Mouse (Mus musculus): Measurements from ENCODE around the gene Wnt10a. TPM values are rescaled to one million over a fixed set of nuclear protein-coding genes. Genes with fewer than 3 reads are reported as not detected.

Wnt10a gene
- total and polyA plus RNA-seq, 2 experiments from 2014 or later: 0.19 to 0.23 TPM

DNA sequence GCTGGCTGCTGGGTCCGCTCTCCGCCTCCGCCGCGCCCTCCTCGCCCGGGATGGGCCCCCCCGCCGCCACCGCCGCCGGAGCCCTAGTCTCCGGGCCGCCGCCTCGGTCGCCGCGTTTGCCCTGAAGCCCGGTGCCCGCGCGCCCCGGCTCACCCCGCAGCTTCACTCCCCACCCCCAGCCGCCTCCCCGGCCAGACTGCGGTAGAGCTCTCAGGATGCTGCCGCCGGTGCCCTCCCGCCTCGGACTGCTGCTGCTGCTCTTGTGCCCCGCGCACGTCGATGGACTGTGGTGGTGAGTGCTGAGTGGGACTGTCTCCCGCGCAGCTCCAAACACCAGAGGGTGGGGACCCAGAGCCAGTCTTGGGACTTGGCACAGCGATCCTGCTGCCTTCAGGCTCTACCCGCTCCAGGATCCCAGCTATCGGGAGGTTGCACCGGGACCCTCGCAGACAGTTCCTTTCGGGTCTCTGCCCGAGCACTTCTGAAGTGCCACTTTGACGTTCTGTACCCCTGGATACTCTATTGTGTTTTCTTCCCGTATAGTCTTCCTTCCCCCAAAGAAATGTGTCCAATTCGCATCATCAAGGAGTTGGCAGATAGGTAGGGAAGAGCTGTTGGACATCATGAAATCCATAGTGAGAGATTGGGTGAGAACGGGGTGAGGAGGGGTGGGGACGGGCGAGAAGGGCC is 19.2 kb upstream of the Wnt10a start:
- DNase-seq: no peak

DNA sequence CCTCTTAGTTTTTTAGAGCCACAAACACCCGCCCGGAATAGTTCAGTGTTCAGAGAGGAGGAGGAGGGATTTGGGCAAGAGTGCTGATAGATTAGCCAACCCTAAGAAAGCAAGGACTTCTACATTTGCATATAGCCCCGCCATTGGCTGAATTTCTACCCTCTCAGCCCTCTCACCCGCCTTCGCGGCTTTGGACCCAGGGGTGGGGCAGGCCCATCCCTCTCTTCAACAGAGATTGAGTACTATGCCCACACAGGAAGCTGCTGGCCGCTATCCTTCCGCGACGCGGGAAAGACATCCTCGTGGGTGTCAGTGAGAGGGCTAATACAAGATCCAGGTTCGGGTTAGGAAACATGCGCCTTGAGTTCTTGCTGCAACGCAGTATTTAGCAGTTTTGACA is 18.2 kb upstream of the Wnt10a start:
- Histone ChIP-seq H3K4me1 (ENCODE audit: insufficient read depth) (no peaks in the 10 kb centered on the region), H3K36me3 (ENCODE audit: insufficient read depth) (no peaks in the 10 kb centered on the region), H3K9ac (no peak overlapping the region), H3K4me2 (ENCODE audit: low read depth) (peak overlapping the region; percentile 26; the same call in 1 of the 2 replicates), H3K27ac (ENCODE audit: low read depth, low read length) (no peak overlapping the region), H3K4me3 (ENCODE audit: low read depth, low read length) (no peak overlapping the region; the same call in 1 of the 2 replicates), H3K9me3 (ENCODE audit: low read length) (no peaks in the 10 kb centered on the region), H3K27me3 (ENCODE audit: insufficient read depth, low read length) (peaks cover 71% of the 10 kb centered on the region)
- 2% methylated on average over 15 of the region's 15 CpGs for WGBS
- DNase-seq: peak; percentile 60
- peak; percentile 84 for ATAC-seq
- TF ChIP-seq CTCF (IDR thresholded peaks at IDR 0.05; ENCODE audit: low read depth): no peak

More for the DNA sequence above, 19.2 kb upstream of the Wnt10a start:
- H3K36me3 ChIP-seq (ENCODE audit: insufficient read depth): no peaks in the 10 kb centered on the region
- H3K9me3 ChIP-seq (ENCODE audit: low read length): no peaks in the 10 kb centered on the region
- peaks cover 71% of the 10 kb centered on the region for H3K27me3 ChIP-seq (ENCODE audit: insufficient read depth, low read length)
- H3K9ac ChIP-seq: peak overlapping the region; percentile 35; the same call in 1 of the 2 replicates
- peak overlapping the region; percentile 83 for H3K4me2 ChIP-seq (ENCODE audit: low read depth)
- peak overlapping the region; percentile 46 for H3K4me3 ChIP-seq (ENCODE audit: low read depth, low read length)
- peak; percentile 41 for ATAC-seq
- H3K4me1 ChIP-seq (ENCODE audit: insufficient read depth): no peaks in the 10 kb centered on the region
- under 1% methylated on average over 43 of the region's 51 CpGs for WGBS
- H3K27ac ChIP-seq (ENCODE audit: low read depth, low read length): no peak overlapping the region
- no peak for TF ChIP-seq CTCF (IDR thresholded peaks at IDR 0.05; ENCODE audit: low read depth)

DNA sequence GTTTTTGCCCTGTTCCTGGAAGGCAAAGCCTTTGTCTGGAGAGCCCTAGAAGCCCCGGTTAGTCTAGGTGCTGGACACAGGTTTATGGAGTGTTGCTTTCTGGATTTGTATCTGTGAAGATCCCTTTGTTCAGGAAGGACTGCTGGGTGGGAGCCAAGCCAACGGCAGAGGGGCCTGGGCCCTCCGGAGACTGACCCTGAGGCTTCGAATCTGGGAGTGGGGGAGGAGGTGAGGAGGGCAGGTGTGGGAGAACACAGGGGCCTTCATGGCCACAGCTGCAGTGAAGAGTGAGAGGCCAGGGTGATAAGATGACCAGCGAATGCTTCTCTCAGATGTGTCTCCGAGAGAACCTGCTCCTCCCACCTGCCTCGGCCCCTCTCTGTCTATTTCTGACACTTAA is 17.3 kb upstream of the Wnt10a start:
- Histone ChIP-seq H3K4me1 (ENCODE audit: insufficient read depth) (no peaks in the 10 kb centered on the region), H3K4me3 (ENCODE audit: low read depth, low read length) (no peak overlapping the region), H3K4me2 (ENCODE audit: low read depth) (no peak overlapping the region), H3K9ac (no peak overlapping the region), H3K36me3 (ENCODE audit: insufficient read depth) (no peaks in the 10 kb centered on the region), H3K27ac (ENCODE audit: low read depth, low read length) (no peak overlapping the region), H3K27me3 (ENCODE audit: insufficient read depth, low read length) (peaks cover 66% of the 10 kb centered on the region), H3K9me3 (ENCODE audit: low read length) (no peaks in the 10 kb centered on the region)
- no peak for ATAC-seq
- DNase-seq: no peak
- TF ChIP-seq CTCF (IDR thresholded peaks at IDR 0.05; ENCODE audit: low read depth): no peak
- WGBS: 12% methylated on average over 7 of the region's 7 CpGs

DNA sequence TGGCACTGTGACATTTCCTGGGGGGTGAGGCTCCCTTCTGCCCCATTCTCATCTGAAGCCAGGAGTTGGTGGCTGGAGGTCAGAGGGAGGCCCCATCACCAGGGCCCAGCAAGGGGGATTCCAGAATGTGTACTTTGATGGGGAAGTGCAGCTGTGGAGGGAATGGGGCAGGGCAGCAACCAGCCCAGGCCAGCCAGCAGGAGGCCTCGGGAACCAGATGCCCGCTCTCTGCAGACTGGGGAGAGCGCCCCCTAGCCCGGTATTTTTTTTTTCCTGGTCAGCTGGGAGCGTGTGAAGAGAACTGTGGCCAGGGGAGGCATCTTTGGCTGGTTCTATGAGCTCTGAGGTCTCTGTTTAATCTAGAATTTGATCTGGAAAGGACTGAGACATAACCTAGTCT is 15.5 kb upstream of the Wnt10a start:
- Histone ChIP-seq H3K27me3 (ENCODE audit: insufficient read depth, low read length) (peaks cover 58% of the 10 kb centered on the region), H3K27ac (ENCODE audit: low read depth, low read length) (no peak overlapping the region), H3K4me2 (ENCODE audit: low read depth) (no peak overlapping the region), H3K9me3 (ENCODE audit: low read length) (no peaks in the 10 kb centered on the region), H3K36me3 (ENCODE audit: insufficient read depth) (no peaks in the 10 kb centered on the region), H3K4me1 (ENCODE audit: insufficient read depth) (no peaks in the 10 kb centered on the region), H3K4me3 (ENCODE audit: low read depth, low read length) (no peak overlapping the region), H3K9ac (no peak overlapping the region)
- ATAC-seq (0 out of 2 replicates have a peak, but pooled peaks have one; percentile 14), DNase-seq (no peak)
- TF ChIP-seq CTCF (IDR thresholded peaks at IDR 0.05; ENCODE audit: low read depth): peak; percentile 43; the same call in 1 of the 2 replicates
- WGBS: 10% methylated on average over 5 of the region's 5 CpGs

DNA sequence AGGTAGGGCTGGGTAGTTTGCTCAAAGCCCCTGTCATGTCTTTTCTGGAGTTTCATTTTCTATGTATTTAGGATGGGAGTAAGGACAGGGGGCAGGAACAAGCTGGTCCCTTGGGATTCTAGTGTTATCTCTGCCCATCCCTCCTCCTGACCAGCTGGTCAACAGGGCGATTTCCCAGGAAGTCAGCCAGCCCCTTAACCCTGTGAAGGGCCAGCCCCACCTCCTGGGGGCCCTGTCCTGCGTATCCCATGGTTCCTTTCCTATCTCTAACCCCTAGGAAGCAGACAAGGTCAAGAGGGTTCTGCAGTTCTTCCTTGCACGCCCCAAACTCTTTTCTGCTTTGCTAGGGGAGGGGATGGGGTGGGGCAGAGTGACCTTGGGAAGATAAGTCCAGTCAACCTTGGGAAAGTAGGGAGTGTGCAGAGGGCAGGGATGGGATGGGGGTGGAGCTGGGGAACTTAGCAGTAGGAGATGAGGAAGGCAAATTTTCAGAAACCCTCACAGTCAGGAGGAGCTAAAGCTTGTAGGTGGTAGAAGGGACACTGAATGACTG is 12.3 kb upstream of the Wnt10a start:
- 35% methylated on average over 3 of the region's 3 CpGs for WGBS
- no peak for DNase-seq
- no peak for ATAC-seq
- Histone ChIP-seq H3K27me3 (ENCODE audit: insufficient read depth, low read length) (peaks cover 64% of the 10 kb centered on the region), H3K9me3 (ENCODE audit: low read length) (no peaks in the 10 kb centered on the region), H3K36me3 (ENCODE audit: insufficient read depth) (no peaks in the 10 kb centered on the region), H3K27ac (ENCODE audit: low read depth, low read length) (no peak overlapping the region), H3K4me1 (ENCODE audit: insufficient read depth) (no peaks in the 10 kb centered on the region), H3K4me3 (ENCODE audit: low read depth, low read length) (no peak overlapping the region), H3K4me2 (ENCODE audit: low read depth) (no peak overlapping the region), H3K9ac (no peak overlapping the region)
- TF ChIP-seq CTCF (IDR thresholded peaks at IDR 0.05; ENCODE audit: low read depth): no peak

DNA sequence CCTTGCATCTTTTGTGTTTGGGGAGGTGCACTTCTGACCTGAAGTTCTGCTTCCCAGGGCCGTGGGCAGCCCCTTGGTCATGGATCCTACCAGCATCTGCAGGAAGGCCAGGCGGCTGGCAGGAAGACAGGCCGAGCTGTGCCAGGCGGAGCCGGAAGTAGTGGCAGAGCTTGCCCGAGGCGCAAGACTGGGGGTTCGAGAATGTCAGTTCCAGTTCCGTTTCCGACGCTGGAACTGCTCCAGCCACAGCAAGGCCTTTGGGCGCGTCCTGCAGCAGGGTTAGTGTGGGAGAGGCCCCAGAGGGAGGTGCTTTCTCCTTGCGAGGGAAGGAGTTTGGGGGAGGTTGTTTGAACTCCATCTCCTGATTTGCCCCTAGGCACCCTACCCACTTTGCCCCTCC is 9.3 kb upstream of the Wnt10a start:
- WGBS: 18% methylated on average over 14 of the region's 14 CpGs
- ATAC-seq: no peak
- no peak for TF ChIP-seq CTCF (IDR thresholded peaks at IDR 0.05; ENCODE audit: low read depth)

GRCm38 (mm10) chr1:74783554-74783953 is 7.8 kb upstream of the Wnt10a start:
- H3K4me1 ChIP-seq (ENCODE audit: insufficient read depth): no peaks in the 10 kb centered on the region

More for the DNA sequence above, 9.3 kb upstream of the Wnt10a start:
- H3K4me1 ChIP-seq (ENCODE audit: insufficient read depth): no peaks in the 10 kb centered on the region
- no peaks in the 10 kb centered on the region for H3K9me3 ChIP-seq (ENCODE audit: low read length)
- no peak overlapping the region for H3K27ac ChIP-seq (ENCODE audit: low read depth, low read length)
- no peak overlapping the region for H3K9ac ChIP-seq
- no peak for DNase-seq
- no peak overlapping the region for H3K4me2 ChIP-seq (ENCODE audit: low read depth)
- H3K36me3 ChIP-seq (ENCODE audit: insufficient read depth): no peaks in the 10 kb centered on the region
- peaks cover 62% of the 10 kb centered on the region for H3K27me3 ChIP-seq (ENCODE audit: insufficient read depth, low read length)
- no peak overlapping the region for H3K4me3 ChIP-seq (ENCODE audit: low read depth, low read length)

More at GRCm38 (mm10) chr1:74783554-74783953, 7.8 kb upstream of the Wnt10a start:
- Histone ChIP-seq H3K4me3 (ENCODE audit: low read depth, low read length) (peak overlapping the region; percentile 42), H3K9me3 (ENCODE audit: low read length) (no peaks in the 10 kb centered on the region), H3K9ac (0 out of 2 replicates have a peak overlapping the region, but pooled peaks have one; percentile 28), H3K27me3 (ENCODE audit: insufficient read depth, low read length) (peaks cover 74% of the 10 kb centered on the region), H3K27ac (ENCODE audit: low read depth, low read length) (no peak overlapping the region), H3K4me2 (ENCODE audit: low read depth) (peak overlapping the region; percentile 56), H3K36me3 (ENCODE audit: insufficient read depth) (no peaks in the 10 kb centered on the region)
- no peak for ATAC-seq
- no peak for TF ChIP-seq CTCF (IDR thresholded peaks at IDR 0.05; ENCODE audit: low read depth)
- no peak for DNase-seq
- 8% methylated on average over 13 of the region's 13 CpGs for WGBS

All from forebrain, postnatal 0 days (tissue).